Mouse (Mus musculus): ENCODE measurements around the gene Ndufs7.

Gene Ndufs7

GRCm38 (mm10) chr10:80262169-80262568 is 13.2 kb downstream of the Ndufs7 start:
- no peak for DNase-seq (ENCODE audit: low spot score in 2 of 2)

DNA sequence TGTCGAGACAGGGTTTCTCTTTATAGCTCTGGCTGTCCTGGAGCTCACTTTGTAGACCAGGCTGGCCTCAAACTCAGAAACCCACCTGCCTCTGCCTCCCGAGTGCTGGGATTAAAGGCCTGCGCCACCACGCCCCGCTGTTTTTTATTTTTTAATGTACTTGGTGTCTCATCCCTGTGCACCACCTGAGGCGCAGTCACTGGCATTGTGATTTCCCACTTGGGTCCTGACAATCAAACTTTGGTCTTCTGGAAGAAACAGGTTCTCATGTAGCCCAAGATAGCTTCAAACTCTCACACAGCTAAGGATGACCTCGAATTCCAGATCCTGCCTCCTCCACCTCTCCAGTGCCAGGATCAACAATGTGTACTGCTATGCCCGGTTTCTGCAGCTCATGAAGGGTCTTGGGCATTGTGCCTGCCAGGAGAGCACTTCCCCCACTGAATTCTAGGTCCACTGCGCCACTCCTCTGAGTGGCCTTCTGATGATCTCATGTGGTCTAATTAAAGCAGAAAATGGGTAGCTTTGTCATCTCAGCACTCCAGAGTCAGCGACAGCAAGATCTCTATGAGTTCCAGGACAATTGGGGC is 13.9 kb downstream of the Ndufs7 start:
- DNase-seq (ENCODE audit: low spot score in 2 of 2): no peak

- peak; percentile 96 to 98 for DNase-seq (ENCODE audit: low spot score in 2 of 2)
These were observed 15.6 kb downstream of the Ndufs7 start for GRCm38 (mm10) chr10:80264341-80265148.

GRCm38 (mm10) chr10:80265149-80265486 is 16.2 kb downstream of the Ndufs7 start:
- DNase-seq (ENCODE audit: low spot score in 2 of 2): no peak

GRCm38 (mm10) chr10:80270099-80270498 is 21.2 kb downstream of the Ndufs7 start:
- no peak for DNase-seq (ENCODE audit: low spot score in 2 of 2)

DNA sequence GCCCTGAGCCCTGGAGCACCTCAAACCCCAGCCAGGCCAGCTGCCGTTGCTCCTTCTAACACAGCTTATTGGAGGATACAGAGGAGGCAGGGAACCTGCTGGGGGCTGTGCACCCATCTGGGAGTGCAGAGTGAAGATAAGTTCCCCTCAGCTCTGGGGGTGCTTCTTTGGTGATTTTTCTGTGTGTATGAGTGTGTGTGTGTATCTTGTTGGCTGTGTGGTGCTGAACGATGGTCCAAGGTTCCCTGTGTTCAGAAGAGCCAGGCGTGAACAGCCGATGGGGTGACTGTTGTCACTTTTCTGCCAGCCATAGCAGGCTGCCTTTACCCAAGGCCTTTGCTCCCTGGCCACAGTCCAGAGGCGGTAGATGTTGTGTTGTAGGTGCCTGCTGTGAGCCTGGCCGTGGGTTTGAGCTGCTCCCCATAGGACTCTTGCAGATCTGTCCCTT is 21.8 kb downstream of the Ndufs7 start:
- DNase-seq (ENCODE audit: low spot score in 2 of 2): no peak

GRCm38 (mm10) chr10:80271186-80271843 is 22.4 kb downstream of the Ndufs7 start:
- DNase-seq (ENCODE audit: low spot score in 2 of 2): no peak

- no peak for DNase-seq (ENCODE audit: low spot score in 2 of 2)
These were observed 23.1 kb downstream of the Ndufs7 start for GRCm38 (mm10) chr10:80271870-80272585.

GRCm38 (mm10) chr10:80273847-80274246 is 24.9 kb downstream of the Ndufs7 start:
- DNase-seq (ENCODE audit: low spot score in 2 of 2): no peak

DNA sequence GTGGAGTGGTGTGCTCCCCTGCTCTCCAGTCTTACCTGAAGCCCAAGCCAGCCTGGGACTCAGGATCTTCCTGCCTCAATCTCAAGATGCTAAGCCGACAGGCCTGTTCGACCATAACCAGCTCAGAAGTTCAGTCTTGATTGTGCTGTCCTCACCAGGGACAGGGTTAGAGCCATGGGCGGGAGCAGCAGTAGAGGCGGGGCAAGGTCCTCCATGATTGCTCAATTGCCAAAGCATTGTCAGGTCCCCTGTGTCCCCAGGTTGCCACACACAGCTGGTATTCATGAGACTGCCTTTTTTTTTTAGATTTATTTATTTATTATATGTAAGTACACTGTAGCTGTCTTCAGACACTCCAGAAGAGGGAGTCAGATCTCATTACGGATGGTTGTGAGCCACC is 27.3 kb downstream of the Ndufs7 start:
- DNase-seq (ENCODE audit: low spot score in 2 of 2): no peak

- no peak for DNase-seq (ENCODE audit: low spot score in 2 of 2)
These were observed 29.5 kb downstream of the Ndufs7 start for GRCm38 (mm10) chr10:80278390-80278789.

DNA sequence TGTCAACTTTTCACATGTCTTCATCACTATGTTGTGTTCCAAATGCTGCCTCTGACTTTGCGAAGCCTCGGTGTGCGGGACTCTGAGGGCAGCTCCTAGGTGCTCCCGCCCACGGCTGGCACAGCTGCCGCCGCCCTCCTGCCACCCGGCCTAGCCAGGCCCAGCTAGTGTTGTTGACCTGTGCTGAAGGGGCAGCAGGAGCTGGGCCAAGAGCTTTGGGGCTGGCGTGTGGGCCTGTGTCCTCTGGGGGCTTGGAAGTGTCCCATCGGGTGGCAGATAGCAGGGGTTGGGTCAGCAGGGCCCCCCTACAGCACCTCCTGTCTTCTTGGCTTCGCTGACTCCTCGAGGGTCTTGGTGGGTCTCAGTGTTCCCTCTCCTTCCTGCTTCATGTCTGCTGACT is 30.4 kb downstream of the Ndufs7 start:
- no peak for DNase-seq (ENCODE audit: low spot score in 2 of 2)

DNA sequence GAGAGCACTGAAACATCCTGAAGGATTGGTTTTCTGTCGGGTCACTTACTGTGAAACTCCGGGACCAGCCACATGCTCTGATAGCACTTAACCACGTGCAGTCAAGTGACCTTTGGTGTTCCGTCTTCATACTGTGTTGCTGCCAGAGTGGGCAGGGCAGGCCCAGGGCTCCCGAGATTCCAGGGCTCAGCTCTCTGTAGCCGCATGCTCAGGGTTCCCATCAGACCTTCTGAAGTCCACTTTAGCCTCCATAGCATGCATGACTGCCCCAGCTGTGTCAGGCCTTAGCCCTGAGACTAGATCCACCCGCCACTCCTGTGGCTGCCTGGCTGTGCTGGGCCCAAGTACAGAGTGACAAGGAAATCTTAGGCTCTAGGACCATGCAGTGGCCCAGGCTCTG is 32.4 kb downstream of the Ndufs7 start:
- no peak for DNase-seq (ENCODE audit: low spot score in 2 of 2)

DNA sequence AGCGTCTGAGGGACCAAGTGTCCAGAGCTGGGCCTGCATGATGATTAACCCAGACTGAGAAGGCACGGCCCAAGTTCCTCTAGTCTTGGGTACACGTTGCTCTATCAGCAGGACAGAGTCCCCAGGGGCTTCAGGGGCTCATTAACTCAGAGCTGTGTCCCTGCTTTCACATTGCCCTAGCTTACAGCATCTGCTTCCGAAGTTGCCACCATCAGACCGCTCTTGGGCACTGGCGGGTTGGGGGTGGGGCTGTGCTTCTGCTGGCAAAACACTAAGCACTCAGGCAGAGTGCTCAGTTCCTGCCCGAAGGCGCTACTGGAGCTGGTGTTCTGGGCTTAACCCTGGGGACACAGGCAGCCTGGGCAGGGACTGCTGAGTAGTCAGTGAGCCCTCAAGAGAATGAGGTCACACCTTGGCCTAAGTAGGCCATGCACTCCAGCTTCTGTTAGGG is 33.0 kb downstream of the Ndufs7 start:
- peak in 1 of 2 experiments; percentile 61 for DNase-seq (ENCODE audit: low spot score in 2 of 2)

- no peak for DNase-seq (ENCODE audit: low spot score in 2 of 2)
These were observed 33.8 kb downstream of the Ndufs7 start for GRCm38 (mm10) chr10:80282481-80283441.

DNA sequence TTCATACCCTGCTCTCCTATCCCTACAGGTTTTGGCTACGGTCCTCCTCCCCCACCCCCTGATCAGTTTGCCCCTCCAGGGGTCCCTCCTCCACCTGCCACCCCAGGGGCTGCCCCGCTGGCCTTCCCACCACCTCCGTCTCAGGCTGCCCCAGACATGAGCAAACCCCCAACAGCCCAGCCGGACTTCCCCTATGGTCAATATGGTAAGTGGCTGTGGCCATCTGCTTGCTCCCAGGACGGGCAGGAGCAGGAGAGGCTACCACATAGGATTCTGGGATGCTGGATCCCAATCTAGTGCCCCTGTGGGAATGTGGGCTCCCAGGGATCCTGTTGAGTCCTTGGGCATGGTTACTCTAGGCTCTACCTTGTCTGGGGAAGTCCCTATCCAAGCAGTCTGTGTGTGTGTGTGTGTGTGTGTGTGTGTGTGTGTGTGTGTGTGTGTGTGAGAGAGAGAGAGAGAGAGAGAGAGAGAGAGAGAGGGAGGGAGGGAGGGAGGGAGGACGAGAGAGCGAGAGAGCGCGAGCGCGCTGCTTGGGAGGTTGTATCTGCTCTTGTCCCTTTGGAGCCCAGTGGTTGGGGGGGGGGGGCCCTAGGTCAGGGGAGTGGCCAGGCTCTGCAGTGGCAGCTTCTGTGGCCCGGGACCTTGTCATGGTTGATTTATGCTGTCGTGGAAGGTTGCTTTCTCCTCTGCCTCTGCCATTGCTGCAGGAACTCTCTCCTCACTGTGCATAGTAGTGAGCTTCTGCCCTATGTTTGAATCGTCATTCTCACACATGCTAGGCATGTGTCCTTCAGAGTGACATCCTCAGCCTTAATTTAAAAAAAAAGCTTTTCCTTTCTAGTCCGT is 36.5 kb downstream of the Ndufs7 start:
- no peak for DNase-seq (ENCODE audit: low spot score in 2 of 2)

DNA sequence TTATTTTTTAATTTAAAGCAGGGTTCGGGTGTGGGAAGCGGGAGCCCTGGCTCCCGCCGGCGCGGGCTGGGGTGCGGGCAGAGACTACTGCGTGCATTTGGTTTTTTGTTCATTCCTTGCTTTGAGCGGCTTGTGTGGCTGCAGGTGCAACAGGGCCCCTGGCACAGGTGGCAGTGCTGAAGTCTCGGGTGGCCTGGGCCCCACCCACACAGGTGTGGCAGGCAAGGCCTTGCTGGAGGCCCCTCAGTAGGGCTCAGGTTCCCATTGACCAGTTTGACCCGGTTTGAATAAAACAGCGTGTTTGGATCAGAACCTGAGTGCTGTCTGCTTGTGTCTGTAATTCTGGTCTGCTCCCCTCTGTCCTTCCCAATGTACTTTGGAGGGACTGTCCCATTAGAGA is 39.2 kb downstream of the Ndufs7 start:
- DNase-seq (ENCODE audit: low spot score in 2 of 2): no peak

DNA sequence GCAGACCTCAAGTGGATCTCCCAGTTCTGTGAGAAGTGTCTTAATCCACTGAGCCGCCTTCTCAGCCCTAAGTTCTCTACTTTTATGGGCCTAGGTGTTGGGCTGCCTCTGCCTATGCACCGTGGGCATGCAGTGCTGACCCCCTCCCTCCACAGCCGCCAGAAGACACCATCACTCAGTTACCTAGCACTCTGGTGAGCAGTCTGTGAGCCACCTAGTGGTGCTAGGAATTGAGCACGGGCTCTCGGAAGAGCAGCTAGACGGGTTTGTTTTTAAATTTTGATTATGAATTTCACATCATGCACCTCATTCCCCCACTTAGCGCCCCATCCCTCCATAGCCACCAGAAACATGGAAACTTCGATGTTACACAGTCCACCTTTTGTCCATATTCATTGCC is 39.7 kb downstream of the Ndufs7 start:
- DNase-seq (ENCODE audit: low spot score in 2 of 2): no peak

GRCm38 (mm10) chr10:80292251-80293146 is 43.6 kb downstream of the Ndufs7 start, which contains the start of gene Rps15:
TSS of gene Rps15 (plus strand) at chr10:80292453.
- peak; percentile 86 to 95 for DNase-seq (ENCODE audit: low spot score in 2 of 2)
